Mouse (Mus musculus) small intestine, adult 2 months (tissue): ENCODE data around the gene Med17. TPM values are rescaled to one million over a fixed set of nuclear protein-coding genes. Genes with fewer than 3 reads are reported as not detected.

Experiments used
- H3K27ac ChIP-seq: fragments of 200-500 bp; 2 replicates; pipeline ENCODE4 v1.5.1; 2012; ENCODE audit warnings: low read depth, low read length, control low read depth, inconsistent platforms; ENCODE audit not compliant: insufficient read depth
- H3K27me3 ChIP-seq: fragments of 200-500 bp; 2 replicates; pipeline ENCODE4 v1.6.1; 2012; ENCODE audit warnings: mild to moderate bottlenecking, moderate library complexity, low read length, inconsistent platforms; ENCODE audit not compliant: control insufficient read depth, insufficient read depth
- H3K36me3 ChIP-seq: fragments of 200-500 bp; 2 replicates; pipeline ENCODE4 v1.6.1; 2012; ENCODE audit warnings: mild to moderate bottlenecking, low read length, control low read depth, inconsistent platforms; ENCODE audit not compliant: control insufficient read depth, insufficient read depth
- H3K4me1 ChIP-seq: fragments of 200-500 bp; 2 replicates; pipeline ENCODE4 v1.6.1; 2012; ENCODE audit warnings: low read length, inconsistent platforms, mixed read lengths; ENCODE audit not compliant: control insufficient read depth, insufficient read depth, insufficient read length
- H3K4me3 ChIP-seq: fragments of 200-500 bp; 2 replicates; pipeline ENCODE4 v1.5.1; 2012; ENCODE audit warnings: low read depth, mild to moderate bottlenecking, control low read depth, inconsistent platforms, low read length, moderate library complexity
- CTCF ChIP-seq: fragments of 200-500 bp; IDR thresholded peaks from 2 replicates; pipeline ENCODE4 v1.5.1; 2012; ENCODE audit warnings: low read depth, mild to moderate bottlenecking, control low read depth, inconsistent platforms, low read length, moderate library complexity, mixed read lengths; ENCODE audit not compliant: insufficient replicate concordance, insufficient read length; ENCODE audit errors: extremely low read depth
- POLR2A ChIP-seq: fragments of 200-500 bp; IDR thresholded peaks from 2 replicates; pipeline ENCODE4 v1.6.1; 2012; ENCODE audit warnings: low read depth, mild to moderate bottlenecking, control low read depth, inconsistent platforms, low read length, moderate library complexity
- WGBS: fragments of 180-500 bp; shearing (Covaris S2); methylation state at CpG from one replicate; pipeline ENCODE4 v1.1.7; 2018; 5-methylcytosine and 5-hydroxymethylcytosine counted together
- polyA plus RNA-seq: library from polyadenylated mRNA; depleted of rRNA; stranded (reverse); fragments of >200 nt; gene quantifications from 2 replicates; pipeline ENCODE4 v1.2.3, GENCODE M21; 2012

Med17 gene
- polyA plus RNA-seq, 1 experiment: 22.5 TPM

DNA sequence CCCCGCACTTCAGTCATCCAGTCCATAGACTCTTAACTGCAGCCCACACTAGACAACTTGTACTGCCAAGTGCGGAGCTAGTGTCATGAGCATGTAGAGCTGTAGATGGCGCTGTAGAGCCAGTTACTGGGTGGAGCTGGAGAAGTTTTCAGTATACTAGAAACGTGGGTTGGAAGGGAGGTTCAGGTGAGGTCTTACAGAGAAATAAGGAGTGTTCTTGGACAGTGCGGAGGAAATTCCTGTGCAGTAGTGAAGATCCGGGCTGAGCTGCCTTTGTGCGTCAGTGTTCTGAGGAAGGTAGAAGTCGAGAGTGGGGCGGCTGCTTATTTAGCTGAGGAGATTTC is 38.2 kb downstream of the Med17 start:
- Histone ChIP-seq H3K36me3 (0 out of 2 replicates have a peak, but pooled peaks cover 2% of the 10 kb centered on the region), H3K4me1 (peaks cover 43% of the 10 kb centered on the region), H3K27ac (peak overlapping the region; percentile 87), H3K27me3 (no peaks in the 10 kb centered on the region), H3K4me3 (peak overlapping the region; percentile 33; the same call in 1 of the 2 replicates)
- 26% methylated on average over 9 of the region's 9 CpGs for WGBS
- TF ChIP-seq POLR2A (no peak), CTCF (peak; percentile 62; the same call in 1 of the 2 replicates)

DNA sequence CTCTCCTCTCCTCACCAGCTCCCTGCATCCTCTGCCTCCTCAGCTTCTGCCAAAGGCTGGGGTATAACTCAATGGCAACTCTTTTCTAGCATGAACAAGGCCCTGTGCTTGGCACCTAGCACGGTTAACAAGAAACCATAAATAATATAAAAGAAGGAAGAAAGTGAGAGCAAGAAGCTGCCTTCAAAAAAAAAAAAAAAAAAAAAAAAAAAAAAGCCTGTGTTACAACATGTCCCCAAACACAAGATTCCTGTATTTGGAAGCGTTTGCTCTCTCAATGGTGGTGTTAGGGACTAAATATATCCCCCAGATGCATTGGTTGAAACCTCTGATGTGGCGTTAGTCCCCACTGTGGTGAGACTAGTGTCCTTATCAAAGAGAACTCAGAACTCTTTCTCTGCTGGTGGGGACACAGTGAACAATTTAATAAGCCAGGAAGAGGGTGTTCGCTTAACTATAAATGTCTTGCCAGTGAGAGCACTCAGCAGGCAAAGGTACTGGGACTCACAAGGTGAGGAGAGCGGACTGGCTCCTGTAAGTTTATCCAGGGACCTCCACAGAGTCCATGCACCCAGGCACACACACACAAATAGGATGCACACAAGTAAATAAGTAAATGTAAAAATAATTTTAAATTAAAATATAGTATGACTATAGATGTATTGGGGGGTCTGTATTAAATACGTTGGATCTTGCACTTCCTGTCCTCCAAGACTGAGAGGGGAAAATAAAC is 38.7 kb downstream of the Med17 start:
- Histone ChIP-seq H3K36me3 (0 out of 2 replicates have a peak, but pooled peaks cover 2% of the 10 kb centered on the region), H3K4me1 (peaks cover 38% of the 10 kb centered on the region), H3K27me3 (no peaks in the 10 kb centered on the region), H3K27ac (peak overlapping the region; percentile 58; the same call in 1 of the 2 replicates), H3K4me3 (peak overlapping the region; percentile 65)
- 59% methylated on average over 6 of the region's 6 CpGs for WGBS
- TF ChIP-seq CTCF: no peak
- no peak for TF ChIP-seq POLR2A

DNA sequence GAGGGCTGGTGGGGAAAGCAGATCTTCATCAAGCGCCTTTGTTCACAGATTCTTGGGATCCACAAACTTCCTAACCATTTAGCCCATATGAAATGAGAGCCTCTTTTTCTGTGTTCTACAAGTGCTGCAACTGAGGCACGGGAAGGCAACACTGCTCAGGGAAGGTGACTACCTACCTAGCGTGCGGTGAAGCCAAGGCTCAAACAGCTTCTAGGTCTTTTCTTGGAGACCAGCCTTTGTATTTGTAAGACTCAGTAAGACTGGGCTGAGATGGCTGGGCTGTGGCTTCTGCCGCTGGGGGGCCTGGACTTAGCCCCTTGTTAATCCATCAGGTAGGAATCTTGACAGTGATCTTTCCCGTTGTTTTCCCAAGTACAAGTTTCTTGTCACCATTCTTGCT is 39.7 kb downstream of the Med17 start:
- Histone ChIP-seq H3K4me3 (peak overlapping the region; percentile 65), H3K27me3 (no peaks in the 10 kb centered on the region), H3K4me1 (peaks cover 31% of the 10 kb centered on the region), H3K36me3 (0 out of 2 replicates have a peak, but pooled peaks cover 2% of the 10 kb centered on the region), H3K27ac (peak overlapping the region; percentile 58)
- TF ChIP-seq CTCF: no peak
- TF ChIP-seq POLR2A: no peak
- 77% methylated on average over 6 of the region's 6 CpGs for WGBS

DNA sequence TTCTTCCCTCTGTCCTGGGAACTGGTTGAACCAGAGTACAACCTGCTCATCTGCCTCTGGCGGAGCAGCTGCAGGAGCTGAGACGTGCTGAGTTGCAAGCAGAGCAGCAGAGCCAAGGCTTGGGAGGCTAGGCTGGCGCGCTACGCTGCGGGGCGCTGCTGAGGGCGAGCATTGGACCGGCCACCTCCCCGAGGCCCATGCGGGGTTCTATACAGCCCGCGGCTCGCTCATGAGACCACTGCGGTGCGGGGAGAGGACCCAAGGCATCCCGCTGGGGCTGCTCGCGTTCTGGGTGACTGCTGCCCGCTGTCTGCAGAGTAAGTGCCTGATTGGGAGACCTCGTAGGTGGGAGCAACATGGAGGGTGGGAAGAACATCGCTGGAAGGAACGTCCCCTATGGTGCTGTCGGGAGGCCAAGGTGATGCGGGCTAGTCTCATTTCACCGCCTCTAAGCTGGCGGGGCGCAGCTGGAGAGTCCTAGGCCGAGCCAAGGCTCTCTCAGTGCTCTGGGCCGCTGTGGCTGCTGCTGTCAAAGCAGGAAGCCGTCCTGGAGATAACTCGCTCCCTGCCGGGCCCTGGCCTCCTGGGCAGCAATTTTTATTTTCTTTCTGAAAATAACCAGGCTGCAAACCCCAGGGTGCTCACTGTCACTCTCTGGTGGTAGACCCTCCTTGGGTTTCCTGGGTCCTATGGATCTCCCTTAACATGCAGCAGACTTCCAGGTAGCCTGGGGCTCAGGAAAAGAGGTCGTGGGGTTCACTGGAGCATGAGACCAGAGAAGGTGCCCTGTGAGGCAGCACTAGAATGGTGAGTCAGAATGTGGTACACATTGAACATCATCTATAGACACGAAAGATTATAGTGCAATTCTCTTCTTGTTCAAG is 40.4 kb downstream of the Med17 start, which contains the start of gene Vstm5:
Gene Vstm5 (plus strand): TSS at position 4 of the 884 bp plus-strand sequence.
- Histone ChIP-seq H3K4me3 (peak within 1 kb of the TSS; percentile 65), H3K36me3 (0 out of 2 replicates have a peak, but pooled peaks cover 2% of the 10 kb centered on the region), H3K27ac (peak within 1 kb of the TSS; percentile 71), H3K27me3 (no peaks in the 10 kb centered on the region), H3K4me1 (peaks cover 25% of the 10 kb centered on the region)
- WGBS: 3% methylated on average over 35 of the region's 35 CpGs
- peak; percentile 57; the same call in 1 of the 2 replicates for TF ChIP-seq POLR2A
- TF ChIP-seq CTCF: no peak

DNA sequence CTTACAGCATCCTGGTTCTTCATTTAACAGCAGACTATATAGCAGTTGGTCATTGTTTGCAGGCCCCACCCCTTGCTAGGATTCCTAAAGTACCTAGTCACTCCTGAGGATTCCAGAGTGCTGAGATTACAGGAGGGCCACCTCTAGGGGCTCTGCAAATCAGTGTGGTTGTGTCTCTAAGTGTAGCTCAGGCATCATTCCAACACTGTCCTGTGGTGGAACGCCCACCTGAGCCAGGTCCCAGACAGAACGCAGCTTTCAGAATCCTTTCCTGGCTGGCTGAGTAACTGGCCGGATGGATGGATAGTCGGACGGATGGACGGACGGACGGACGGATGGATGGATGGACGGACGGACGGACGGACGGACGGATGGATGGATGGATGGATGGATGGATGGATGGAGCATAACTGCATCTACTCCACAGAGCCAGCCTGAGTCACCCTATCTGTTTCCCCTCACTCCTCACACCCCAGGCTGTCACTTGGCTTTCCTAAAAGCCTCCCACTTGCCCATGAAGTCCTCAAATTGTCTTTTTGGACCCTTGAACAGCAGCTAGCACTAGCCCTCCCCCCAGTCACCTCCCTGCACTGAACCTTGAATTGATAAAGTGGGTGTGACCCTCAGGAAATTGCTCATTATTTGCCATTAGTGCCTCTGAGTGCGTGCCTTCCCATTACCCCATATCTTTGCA is 41.3 kb downstream of the Med17 start:
- H3K27ac ChIP-seq: peak overlapping the region; percentile 71; the same call in 1 of the 2 replicates
- WGBS: 46% methylated on average over 16 of the region's 16 CpGs
- peak overlapping the region; percentile 65 for H3K4me3 ChIP-seq
- 0 out of 2 replicates have a peak, but pooled peaks cover 2% of the 10 kb centered on the region for H3K36me3 ChIP-seq
- H3K27me3 ChIP-seq: no peaks in the 10 kb centered on the region
- H3K4me1 ChIP-seq: peaks cover 20% of the 10 kb centered on the region
- no peak for TF ChIP-seq CTCF
- no peak for TF ChIP-seq POLR2A

DNA sequence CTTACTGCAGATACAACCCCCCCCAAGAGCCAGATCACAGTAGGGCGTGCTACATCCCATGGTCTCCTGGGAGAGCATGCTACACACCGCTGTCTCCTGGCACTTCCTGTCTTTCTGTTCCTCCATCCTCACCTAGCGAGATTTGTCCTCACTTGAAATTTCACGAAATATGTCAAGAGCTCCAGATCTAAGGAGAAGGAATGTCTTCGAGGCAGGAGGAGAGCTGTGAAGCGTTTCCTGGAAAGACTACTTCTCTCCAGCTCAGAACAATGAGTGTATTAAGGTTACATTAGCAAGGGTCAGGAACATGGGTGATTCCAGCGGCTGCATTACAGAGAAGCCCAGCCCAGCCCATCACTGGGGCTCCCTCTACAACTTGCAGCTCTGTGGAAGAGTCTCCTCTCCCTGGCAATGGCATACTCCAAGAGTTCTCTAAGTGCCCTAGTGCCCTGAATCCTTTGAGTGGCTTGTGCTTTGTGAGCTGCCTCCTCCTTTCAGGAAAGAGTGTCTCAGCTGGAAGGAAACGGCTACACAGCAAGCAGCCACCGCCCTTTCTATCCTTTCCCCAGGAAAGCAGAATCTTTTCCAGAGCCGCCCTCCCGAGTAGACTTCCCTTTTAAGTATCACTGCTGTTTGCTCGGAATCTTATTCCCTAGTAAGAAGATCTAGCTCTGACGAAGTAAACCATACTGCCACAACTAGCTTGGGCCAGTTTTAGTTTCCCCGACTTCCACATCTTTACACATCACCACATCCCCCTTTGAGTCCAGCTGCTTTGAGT is 42.0 kb downstream of the Med17 start:
- peaks cover 17% of the 10 kb centered on the region for H3K4me1 ChIP-seq
- TF ChIP-seq POLR2A (no peak), CTCF (no peak)
- 60% methylated on average over 14 of the region's 14 CpGs for WGBS
- H3K27me3 ChIP-seq: no peaks in the 10 kb centered on the region
- H3K4me3 ChIP-seq: no peak overlapping the region
- H3K36me3 ChIP-seq: no peaks in the 10 kb centered on the region
- no peak overlapping the region for H3K27ac ChIP-seq
